Mouse (Mus musculus): ENCODE results near the gene Krtap9-5. TPM values are rescaled to one million over a fixed set of nuclear protein-coding genes. Genes with fewer than 3 reads are reported as not detected.

Krtap9-5 gene
- not detected for polyA plus RNA-seq (2014; fragmentation: Illumina TruSeq; extraction: RNeasy Lipid Tissue Mini Kit (QIAGEN cat#74804); ENCODE audit: low read depth, low replicate concordance)

GRCm38 (mm10) chr11:99948175-99948574 is at the start of gene Krtap9-5:
Krtap9-5 (plus strand) TSS chr11:99948475.

DNA sequence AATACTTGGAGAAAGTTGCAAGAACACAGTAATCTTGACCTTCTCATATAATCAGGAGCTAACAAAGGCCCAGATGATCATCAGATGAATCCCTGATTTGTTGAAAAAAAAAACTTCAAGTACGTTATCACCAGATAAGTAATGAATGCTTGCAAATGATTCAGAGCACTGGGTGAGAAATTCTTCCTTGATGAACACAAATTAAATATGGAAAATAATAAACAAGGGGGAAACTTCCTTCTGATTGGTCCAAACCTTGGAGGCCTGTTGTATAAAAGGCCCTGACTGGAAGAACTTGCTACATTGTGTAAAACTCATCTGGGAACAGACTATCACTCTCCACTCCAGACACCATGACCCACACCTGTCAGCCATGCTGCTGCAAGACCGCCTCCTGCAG is 40.7 kb upstream of the Krtap9-5 start, which contains the start of gene Krtap31-1:
TSS of gene Krtap31-1 (plus strand) at position 301 of the 400 bp plus-strand sequence.

DNA sequence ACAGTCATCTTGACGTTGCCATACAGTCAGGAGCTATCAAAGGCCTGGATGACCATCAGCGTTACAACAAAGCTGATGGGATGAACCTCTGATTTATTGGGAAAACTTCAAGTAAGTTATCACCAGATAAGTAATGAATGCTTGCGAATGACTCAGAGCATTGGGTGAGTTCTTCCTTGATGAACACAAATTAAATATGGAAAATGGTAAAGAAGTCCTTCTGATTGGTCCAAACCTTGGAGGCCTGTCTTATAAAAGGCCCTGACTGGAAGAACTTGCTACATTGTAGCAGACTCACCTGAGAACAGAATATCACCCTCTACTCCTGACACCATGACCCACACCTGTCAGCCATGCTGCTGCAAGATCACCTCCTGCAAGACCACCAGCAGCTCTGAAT is 33.8 kb upstream of the Krtap9-5 start, which contains the start of gene Gm11565:
TSS of gene Gm11565 (plus strand) at position 301 of the 400 bp plus-strand sequence.

GRCm38 (mm10) chr11:99935991-99936390 is 12.3 kb upstream of the Krtap9-5 start, which contains the start of gene Krtap31-2:
Krtap31-2 (plus strand) TSS chr11:99936291.

GRCm38 (mm10) chr11:99978953-99979352 is 30.7 kb downstream of the Krtap9-5 start, which contains the start of gene Krtap29-1:
Krtap29-1 (minus strand) TSS chr11:99979053.

GRCm38 (mm10) chr11:99986180-99986647 is 37.9 kb downstream of the Krtap9-5 start, which contains the start of gene Krtap16-1:
Krtap16-1 (minus strand) TSS chr11:99986597.

GRCm38 (mm10) chr11:99993620-99994383 is 45.5 kb downstream of the Krtap9-5 start, which contains the start of gene Krtap17-1:
Krtap17-1 (minus strand) TSS chr11:99993994.

Other genes starting within 250 kb of the Krtap9-5 start
- gene Gm14180, start 214.2 kb upstream of the Krtap9-5 start, polyA plus RNA-seq (2014; fragmentation: Illumina TruSeq; extraction: RNeasy Lipid Tissue Mini Kit (QIAGEN cat#74804); ENCODE audit: low read depth, low replicate concordance), result not detected
- not detected for gene Gm11595, start 175.6 kb upstream of the Krtap9-5 start, polyA plus RNA-seq (2014; fragmentation: Illumina TruSeq; extraction: RNeasy Lipid Tissue Mini Kit (QIAGEN cat#74804); ENCODE audit: low read depth, low replicate concordance)
- gene Krtap4-8, start 167.8 kb upstream of the Krtap9-5 start, polyA plus RNA-seq (2014; fragmentation: Illumina TruSeq; extraction: RNeasy Lipid Tissue Mini Kit (QIAGEN cat#74804); ENCODE audit: low read depth, low replicate concordance), result not detected
- gene Krtap4-9, start 163.3 kb upstream of the Krtap9-5 start, polyA plus RNA-seq (2014; fragmentation: Illumina TruSeq; extraction: RNeasy Lipid Tissue Mini Kit (QIAGEN cat#74804); ENCODE audit: low read depth, low replicate concordance), result not detected
- not detected for gene Gm11596, start 155.0 kb upstream of the Krtap9-5 start, polyA plus RNA-seq (2014; fragmentation: Illumina TruSeq; extraction: RNeasy Lipid Tissue Mini Kit (QIAGEN cat#74804); ENCODE audit: low read depth, low replicate concordance)
- not detected for gene Gm11569, start 149.5 kb upstream of the Krtap9-5 start, polyA plus RNA-seq (2014; fragmentation: Illumina TruSeq; extraction: RNeasy Lipid Tissue Mini Kit (QIAGEN cat#74804); ENCODE audit: low read depth, low replicate concordance)
- gene Gm11554, start 144.0 kb upstream of the Krtap9-5 start, polyA plus RNA-seq (2014; fragmentation: Illumina TruSeq; extraction: RNeasy Lipid Tissue Mini Kit (QIAGEN cat#74804); ENCODE audit: low read depth, low replicate concordance), result not detected
- gene Krtap4-13, start 138.6 kb upstream of the Krtap9-5 start, polyA plus RNA-seq (2014; fragmentation: Illumina TruSeq; extraction: RNeasy Lipid Tissue Mini Kit (QIAGEN cat#74804); ENCODE audit: low read depth, low replicate concordance), result not detected
- gene Gm11564, start 132.8 kb upstream of the Krtap9-5 start, polyA plus RNA-seq (2014; fragmentation: Illumina TruSeq; extraction: RNeasy Lipid Tissue Mini Kit (QIAGEN cat#74804); ENCODE audit: low read depth, low replicate concordance), result not detected
- not detected for gene 2300003K06Rik, start 110.4 kb upstream of the Krtap9-5 start, polyA plus RNA-seq (2014; fragmentation: Illumina TruSeq; extraction: RNeasy Lipid Tissue Mini Kit (QIAGEN cat#74804); ENCODE audit: low read depth, low replicate concordance)
- gene Krtap4-16, start 96.9 kb upstream of the Krtap9-5 start, polyA plus RNA-seq (2014; fragmentation: Illumina TruSeq; extraction: RNeasy Lipid Tissue Mini Kit (QIAGEN cat#74804); ENCODE audit: low read depth, low replicate concordance), result not detected
- not detected for gene Gm11568, start 90.6 kb upstream of the Krtap9-5 start, polyA plus RNA-seq (2014; fragmentation: Illumina TruSeq; extraction: RNeasy Lipid Tissue Mini Kit (QIAGEN cat#74804); ENCODE audit: low read depth, low replicate concordance)
- gene Gm11559, start 84.0 kb upstream of the Krtap9-5 start, polyA plus RNA-seq (2014; fragmentation: Illumina TruSeq; extraction: RNeasy Lipid Tissue Mini Kit (QIAGEN cat#74804); ENCODE audit: low read depth, low replicate concordance), result not detected
- not detected for gene Krtap9-1, start 75.1 kb upstream of the Krtap9-5 start, polyA plus RNA-seq (2014; fragmentation: Illumina TruSeq; extraction: RNeasy Lipid Tissue Mini Kit (QIAGEN cat#74804); ENCODE audit: low read depth, low replicate concordance)
- gene Gm11567, start 69.3 kb upstream of the Krtap9-5 start, polyA plus RNA-seq (2014; fragmentation: Illumina TruSeq; extraction: RNeasy Lipid Tissue Mini Kit (QIAGEN cat#74804); ENCODE audit: low read depth, low replicate concordance), result not detected
- gene Krtap31-1, start 40.6 kb upstream of the Krtap9-5 start, polyA plus RNA-seq (2014; fragmentation: Illumina TruSeq; extraction: RNeasy Lipid Tissue Mini Kit (QIAGEN cat#74804); ENCODE audit: low read depth, low replicate concordance), result not detected
- not detected for gene Gm11565, start 33.7 kb upstream of the Krtap9-5 start, polyA plus RNA-seq (2014; fragmentation: Illumina TruSeq; extraction: RNeasy Lipid Tissue Mini Kit (QIAGEN cat#74804); ENCODE audit: low read depth, low replicate concordance)
- gene Krtap31-2, start 12.2 kb upstream of the Krtap9-5 start, polyA plus RNA-seq (2014; fragmentation: Illumina TruSeq; extraction: RNeasy Lipid Tissue Mini Kit (QIAGEN cat#74804); ENCODE audit: low read depth, low replicate concordance), result not detected
- not detected for gene Krtap29-1, start 30.6 kb downstream of the Krtap9-5 start, polyA plus RNA-seq (2014; fragmentation: Illumina TruSeq; extraction: RNeasy Lipid Tissue Mini Kit (QIAGEN cat#74804); ENCODE audit: low read depth, low replicate concordance)
- not detected for gene Krtap16-1, start 38.1 kb downstream of the Krtap9-5 start, polyA plus RNA-seq (2014; fragmentation: Illumina TruSeq; extraction: RNeasy Lipid Tissue Mini Kit (QIAGEN cat#74804); ENCODE audit: low read depth, low replicate concordance)
- not detected for gene Krtap17-1, start 45.5 kb downstream of the Krtap9-5 start, polyA plus RNA-seq (2014; fragmentation: Illumina TruSeq; extraction: RNeasy Lipid Tissue Mini Kit (QIAGEN cat#74804); ENCODE audit: low read depth, low replicate concordance)
- gene Krt33a, start 67.7 kb downstream of the Krtap9-5 start, polyA plus RNA-seq (2014; fragmentation: Illumina TruSeq; extraction: RNeasy Lipid Tissue Mini Kit (QIAGEN cat#74804); ENCODE audit: low read depth, low replicate concordance), result not detected
- gene Krt33b, start 81.4 kb downstream of the Krtap9-5 start, polyA plus RNA-seq (2014; fragmentation: Illumina TruSeq; extraction: RNeasy Lipid Tissue Mini Kit (QIAGEN cat#74804); ENCODE audit: low read depth, low replicate concordance), result not detected
- not detected for gene Krt34, start 93.1 kb downstream of the Krtap9-5 start, polyA plus RNA-seq (2014; fragmentation: Illumina TruSeq; extraction: RNeasy Lipid Tissue Mini Kit (QIAGEN cat#74804); ENCODE audit: low read depth, low replicate concordance)
- gene Krt31, start 102.1 kb downstream of the Krtap9-5 start, polyA plus RNA-seq (2014; fragmentation: Illumina TruSeq; extraction: RNeasy Lipid Tissue Mini Kit (QIAGEN cat#74804); ENCODE audit: low read depth, low replicate concordance), result not detected
- gene Krt32, start 139.8 kb downstream of the Krtap9-5 start, polyA plus RNA-seq (2014; fragmentation: Illumina TruSeq; extraction: RNeasy Lipid Tissue Mini Kit (QIAGEN cat#74804); ENCODE audit: low read depth, low replicate concordance), result 0.31 TPM
- gene Krt35, start 147.8 kb downstream of the Krtap9-5 start, polyA plus RNA-seq (2014; fragmentation: Illumina TruSeq; extraction: RNeasy Lipid Tissue Mini Kit (QIAGEN cat#74804); ENCODE audit: low read depth, low replicate concordance), result not detected
- gene Krt36, start 157.2 kb downstream of the Krtap9-5 start, polyA plus RNA-seq (2014; fragmentation: Illumina TruSeq; extraction: RNeasy Lipid Tissue Mini Kit (QIAGEN cat#74804); ENCODE audit: low read depth, low replicate concordance), result 0.48 TPM
- not detected for gene Krt13, start 173.1 kb downstream of the Krtap9-5 start, polyA plus RNA-seq (2014; fragmentation: Illumina TruSeq; extraction: RNeasy Lipid Tissue Mini Kit (QIAGEN cat#74804); ENCODE audit: low read depth, low replicate concordance)
- gene Krt15, start 187.5 kb downstream of the Krtap9-5 start, polyA plus RNA-seq (2014; fragmentation: Illumina TruSeq; extraction: RNeasy Lipid Tissue Mini Kit (QIAGEN cat#74804); ENCODE audit: low read depth, low replicate concordance), result 10.5 TPM
- gene Krt19, start 200.2 kb downstream of the Krtap9-5 start, polyA plus RNA-seq (2014; fragmentation: Illumina TruSeq; extraction: RNeasy Lipid Tissue Mini Kit (QIAGEN cat#74804); ENCODE audit: low read depth, low replicate concordance), result 152 TPM
- gene Krt9, start 244.8 kb downstream of the Krtap9-5 start, polyA plus RNA-seq (2014; fragmentation: Illumina TruSeq; extraction: RNeasy Lipid Tissue Mini Kit (QIAGEN cat#74804); ENCODE audit: low read depth, low replicate concordance), result not detected